Mouse (Mus musculus): ENCODE measurements around the gene Rad9b.

The Rad9b gene

GRCm38 (mm10) chr5:122280422-122280826 is 73.6 kb downstream of the Rad9b start:
- DNase-seq, result no peak

GRCm38 (mm10) chr5:122279799-122280421 is 74.1 kb downstream of the Rad9b start:
- no peak for DNase-seq

- no peak for DNase-seq
Measured at GRCm38 (mm10) chr5:122278946-122279345, 75.1 kb downstream of the Rad9b start.

- DNase-seq, result peak; percentile 68 to 73
Measured at GRCm38 (mm10) chr5:122274785-122275184, 79.2 kb downstream of the Rad9b start.

Data from kidney, adult 8-10 months (tissue).